Comparison of ENCODE assay signal across 19 mouse cellular contexts in the genomic region with DNA sequence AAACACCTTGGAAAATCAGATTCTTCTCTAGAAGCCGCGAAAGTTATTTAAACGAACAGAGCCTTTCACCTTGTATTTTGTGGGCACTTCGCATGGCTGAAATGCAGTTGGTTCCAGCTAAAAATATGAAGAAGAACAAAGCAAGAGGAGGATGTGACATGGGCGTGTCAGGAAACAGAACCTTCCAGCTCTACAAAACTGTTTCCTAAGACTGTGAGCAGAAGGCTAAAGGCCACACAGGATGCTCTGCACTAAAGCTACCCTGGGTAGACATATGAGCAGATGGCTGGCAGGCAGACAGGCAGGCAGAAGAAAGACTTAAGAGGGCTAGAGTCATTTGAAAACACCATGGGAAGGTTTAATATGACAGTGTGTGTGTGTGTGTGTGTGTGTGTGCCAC. TPM values are rescaled to one million over a fixed set of nuclear protein-coding genes. Genes with fewer than 3 reads are reported as not detected.
DNase-seq lines count a peak whose midpoint lies in the region; ATAC-seq lines count a peak whose summit lies in the region.
"Had no signal": no experiment of that assay in that cellular context is flagged by ENCODE, and none has a peak within 500 bp of the region (broad histone marks: within the 10 kb centered on the region; RNA-seq: fewer than 3 reads in every experiment).

No protein-coding gene starts in this region.

- H3K9me3 ChIP-seq in hindbrain, embryonic 11.5 days (ENCODE audit: control insufficient read depth, low read length): no peaks in the 10 kb centered on the region
- H3K9me3 ChIP-seq: hindbrain, embryonic 15.5 days; limb, embryonic 10.5 days; liver, embryonic 13.5 days; neural tube, embryonic 15.5 days had no signal

- H3K27me3 ChIP-seq in hindbrain, embryonic 11.5 days (ENCODE audit: control insufficient read depth, insufficient read depth, low read length): no peaks in the 10 kb centered on the region
- H3K27me3 ChIP-seq: hindbrain, embryonic 15.5 days; neural tube, embryonic 15.5 days had no signal

- no peak overlapping the region for H3K4me2 ChIP-seq in hindbrain, embryonic 11.5 days (replicated peaks; ENCODE audit: low read depth, low read length)
- H3K4me2 ChIP-seq: hindbrain, embryonic 15.5 days; liver, embryonic 13.5 days; neural tube, embryonic 15.5 days had no signal

- no peak overlapping the region for H3K27ac ChIP-seq in hindbrain, embryonic 11.5 days (ENCODE audit: low read depth, low read length)
- H3K27ac ChIP-seq: hindbrain, embryonic 15.5 days; limb, embryonic 10.5 days; liver, embryonic 13.5 days; neural tube, embryonic 15.5 days had no signal

- peak; percentile 29 for DNase-seq in kidney, postnatal 10 days
- no peak for DNase-seq in kidney, adult 8-10 months
- DNase-seq in thymus, postnatal 0 days (ENCODE audit: low spot score): peak; percentile 12
- no peak for DNase-seq in thymus, postnatal 10 days (ENCODE audit: low spot score in 2 of 2)
- no peak for DNase-seq in retina, postnatal 1 day
- DNase-seq in hindbrain, embryonic 11.5 days (ENCODE audit: low spot score): no peak
- DNase-seq: adrenal gland, postnatal 14 days; cerebellum, postnatal 25 days; gastrocnemius, postnatal 14 days; heart, postnatal 14 days; liver, embryonic 13.5 days had no signal

- 95% methylated on average over 5 of the region's 5 CpGs for WGBS in hindbrain, embryonic 11.5 days

- H3K4me1 ChIP-seq in hindbrain, embryonic 11.5 days (replicated peaks; ENCODE audit: control insufficient read depth, insufficient read depth, low read length): no peaks in the 10 kb centered on the region
- H3K4me1 ChIP-seq: hindbrain, embryonic 15.5 days; limb, embryonic 10.5 days; liver, embryonic 13.5 days; neural tube, embryonic 15.5 days had no signal

- no peak overlapping the region for H3K4me3 ChIP-seq in hindbrain, embryonic 11.5 days (ENCODE audit: low read depth, low read length)
- H3K4me3 ChIP-seq: hindbrain, embryonic 15.5 days; limb, embryonic 10.5 days; liver, embryonic 13.5 days; neural tube, embryonic 15.5 days had no signal

- H3K36me3 ChIP-seq in hindbrain, embryonic 11.5 days (ENCODE audit: control insufficient read depth, insufficient read depth, low read length): no peaks in the 10 kb centered on the region
- H3K36me3 ChIP-seq: hindbrain, embryonic 15.5 days; limb, embryonic 10.5 days; liver, embryonic 13.5 days; neural tube, embryonic 15.5 days had no signal

- no peak overlapping the region for H3K9ac ChIP-seq in hindbrain, embryonic 11.5 days (ENCODE audit: low read depth, low read length)
- H3K9ac ChIP-seq: forebrain, postnatal 0 days; hindbrain, embryonic 15.5 days; liver, embryonic 13.5 days; neural tube, embryonic 15.5 days had no signal

- ATAC-seq in granulocyte monocyte progenitor cell, adult 5-6 weeks (replicated peaks; ENCODE audit: poor library complexity, severe bottlenecking): peak; percentile 41
- peak; percentile 37; the same call in 1 of the 2 replicates for ATAC-seq in neutrophil, adult 5-6 weeks (ENCODE audit: extremely low read depth, insufficient number of reproducible peaks, low FRiP score, poor library complexity, severe bottlenecking)
- no peak for ATAC-seq in hindbrain, embryonic 11.5 days (ENCODE audit: low FRiP score)
- ATAC-seq: forebrain, postnatal 0 days had no signal

RNA-seq across cellular contexts. Expression of a gene that starts 10.9 kb away (rescaled TPM):
- polyA plus RNA-seq in thymus, postnatal 0 days (2015; fragmentation: Nextera tagmentation; extraction: Ambion mirVana): 4.7 and 4.9 TPM in 2 replicates
- total RNA-seq in granulocyte monocyte progenitor cell, adult 5-6 weeks (2014; fragmentation: Nextera tagmentation): 14.3 and 22.9 TPM in 2 replicates
- 10.3 TPM in 2 replicates for total RNA-seq in granulocyte monocyte progenitor cell, adult 5-6 weeks (2017)
- 58.7 and 59.2 TPM in 2 replicates for total RNA-seq in neutrophil, adult 5-6 weeks (2017)
- polyA plus RNA-seq in hindbrain, embryonic 11.5 days (2014; fragmentation: Nextera tagmentation; extraction: Ambion mirVana): 12.2 and 13.2 TPM in 2 replicates

RNA-seq across cellular contexts. Expression of a gene that starts 23.2 kb away (rescaled TPM):
- polyA plus RNA-seq in thymus, postnatal 0 days (2015; fragmentation: Nextera tagmentation; extraction: Ambion mirVana): not detected in 2 replicates
- not detected in 2 replicates for total RNA-seq in granulocyte monocyte progenitor cell, adult 5-6 weeks (2014; fragmentation: Nextera tagmentation)
- total RNA-seq in granulocyte monocyte progenitor cell, adult 5-6 weeks (2017): not detected in 2 replicates
- not detected in 2 replicates for total RNA-seq in neutrophil, adult 5-6 weeks (2017)
- polyA plus RNA-seq in hindbrain, embryonic 11.5 days (2014; fragmentation: Nextera tagmentation; extraction: Ambion mirVana): not detected in 2 replicates
- total RNA-seq: forebrain, postnatal 0 days had no signal
- polyA plus RNA-seq: embryonic facial prominence, embryonic 11.5 days; forebrain, postnatal 0 days; hindbrain, embryonic 15.5 days; large intestine, adult 2 months; limb, embryonic 10.5 days; liver, embryonic 13.5 days; neural tube, embryonic 15.5 days had no signal

RNA-seq across cellular contexts. Expression of a gene that starts 28.9 kb away (rescaled TPM):
- polyA plus RNA-seq in thymus, postnatal 0 days (2015; fragmentation: Nextera tagmentation; extraction: Ambion mirVana): 18.5 and 18.7 TPM in 2 replicates
- total RNA-seq in granulocyte monocyte progenitor cell, adult 5-6 weeks (2014; fragmentation: Nextera tagmentation): 82.0 and 298 TPM in 2 replicates
- total RNA-seq in granulocyte monocyte progenitor cell, adult 5-6 weeks (2017): 29.6 and 87.7 TPM in 2 replicates
- 34.6 and 47.8 TPM in 2 replicates for total RNA-seq in neutrophil, adult 5-6 weeks (2017)
- polyA plus RNA-seq in hindbrain, embryonic 11.5 days (2014; fragmentation: Nextera tagmentation; extraction: Ambion mirVana): 22.8 and 33.7 TPM in 2 replicates

RNA-seq across cellular contexts. Expression of a gene that starts 56.9 kb away (rescaled TPM):
- 24.8 and 29.6 TPM in 2 replicates for polyA plus RNA-seq in thymus, postnatal 0 days (2015; fragmentation: Nextera tagmentation; extraction: Ambion mirVana)
- total RNA-seq in granulocyte monocyte progenitor cell, adult 5-6 weeks (2014; fragmentation: Nextera tagmentation): 12.8 and 14.4 TPM in 2 replicates
- 25.7 and 31.0 TPM in 2 replicates for total RNA-seq in granulocyte monocyte progenitor cell, adult 5-6 weeks (2017)
- total RNA-seq in neutrophil, adult 5-6 weeks (2017): 0.61 TPM in 1 of 2 replicates, not detected in the other
- polyA plus RNA-seq in hindbrain, embryonic 11.5 days (2014; fragmentation: Nextera tagmentation; extraction: Ambion mirVana): 37.2 and 44.5 TPM in 2 replicates

RNA-seq across cellular contexts. Expression of a gene that starts 56.9 kb away (rescaled TPM):
- polyA plus RNA-seq in thymus, postnatal 0 days (2015; fragmentation: Nextera tagmentation; extraction: Ambion mirVana): 334 and 346 TPM in 2 replicates
- 70.8 and 124 TPM in 2 replicates for total RNA-seq in granulocyte monocyte progenitor cell, adult 5-6 weeks (2014; fragmentation: Nextera tagmentation)
- total RNA-seq in granulocyte monocyte progenitor cell, adult 5-6 weeks (2017): 53.4 and 110 TPM in 2 replicates
- 15.6 and 19.2 TPM in 2 replicates for total RNA-seq in neutrophil, adult 5-6 weeks (2017)
- polyA plus RNA-seq in hindbrain, embryonic 11.5 days (2014; fragmentation: Nextera tagmentation; extraction: Ambion mirVana): 127 and 131 TPM in 2 replicates

Comparison
In these comparisons a context has a peak if more than half of its experiments do, and no peak if none do; other contexts are left out.
1. DNase-seq: peak in kidney, postnatal 10 days (single experiment) and thymus, postnatal 0 days (single experiment); none in kidney, adult 8-10 months (0 of 2), thymus, postnatal 10 days (0 of 2), retina, postnatal 1 day (single experiment) and hindbrain, embryonic 11.5 days (single experiment).